Mouse (Mus musculus): ENCODE measurements at regions not wholly inside any gene's neighbourhood (a gene's known extent, or its start where the extent isn't known, plus 50 kb on each side); places are given as distances from the start of the nearest gene placed in this dataset.

DNA sequence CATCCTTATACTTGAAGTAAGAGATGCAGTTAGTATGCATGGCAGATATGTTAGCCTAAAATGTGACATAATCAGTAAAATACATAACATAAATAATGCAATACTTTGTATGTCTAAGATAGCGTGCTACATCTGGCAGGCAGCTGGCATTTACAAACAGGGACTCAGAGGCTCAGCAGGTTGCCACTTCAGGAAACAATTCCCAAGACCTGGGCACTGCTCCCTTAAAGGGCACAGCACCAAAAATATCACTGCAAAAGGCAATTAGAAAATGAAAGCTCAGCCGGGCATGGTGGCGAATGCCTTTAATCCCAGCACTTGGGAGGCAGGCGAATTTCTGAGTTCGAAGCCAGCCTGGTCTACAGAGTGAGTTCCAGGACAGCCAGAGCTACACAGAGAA is 544.0 kb downstream of the Zfp704 start:
- TF ChIP-seq CTCF (IDR thresholded peaks at IDR 0.05; ENCODE audit: low read depth, low read length) (no peak), POLR2A (IDR thresholded peaks at IDR 0.05; ENCODE audit: extremely low read depth, insufficient read depth, low read length) (no peak)

Data from liver, adult 2 months (tissue).